Mouse (Mus musculus) liver, embryonic 14.5 days (tissue): ENCODE data around the gene Odf3l2.

Experiments
- CTCF ChIP-seq: IDR thresholded peaks from 2 replicates; pipeline ENCODE4 v1.5.1; 2016; ENCODE audit warnings: antibody characterized with exemption, low read depth, control low read depth
- EP300 ChIP-seq: IDR thresholded peaks from 2 replicates; pipeline ENCODE4 v1.6.1; 2016; ENCODE audit warnings: antibody characterized with exemption, low read depth

DNA sequence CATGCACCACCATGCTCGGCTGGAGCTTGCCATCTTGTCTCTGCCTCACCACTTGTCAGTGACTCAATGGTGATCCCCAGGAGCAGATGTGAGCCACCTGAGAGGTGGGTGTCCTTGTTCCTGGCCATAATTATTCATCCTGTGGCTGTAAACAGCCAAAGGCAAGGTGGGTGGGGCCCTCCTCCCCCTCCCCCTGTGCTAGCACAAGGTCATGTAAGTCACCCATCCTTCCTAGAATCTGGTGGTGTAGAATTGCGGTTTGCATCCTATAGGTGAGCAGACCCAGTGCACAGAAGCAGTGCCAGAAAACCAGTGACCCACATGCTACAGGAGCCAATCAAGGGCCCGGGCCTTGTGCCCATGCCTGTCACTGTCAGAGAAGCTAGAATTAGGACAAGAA, 27.5 kb upstream of the Odf3l2 start:
- TF ChIP-seq CTCF = no peak
- 0 out of 2 replicates have a peak, but pooled peaks have one; percentile 7 for TF ChIP-seq EP300
